Mouse (Mus musculus): ENCODE data around the gene Mcf2l.

DNA sequence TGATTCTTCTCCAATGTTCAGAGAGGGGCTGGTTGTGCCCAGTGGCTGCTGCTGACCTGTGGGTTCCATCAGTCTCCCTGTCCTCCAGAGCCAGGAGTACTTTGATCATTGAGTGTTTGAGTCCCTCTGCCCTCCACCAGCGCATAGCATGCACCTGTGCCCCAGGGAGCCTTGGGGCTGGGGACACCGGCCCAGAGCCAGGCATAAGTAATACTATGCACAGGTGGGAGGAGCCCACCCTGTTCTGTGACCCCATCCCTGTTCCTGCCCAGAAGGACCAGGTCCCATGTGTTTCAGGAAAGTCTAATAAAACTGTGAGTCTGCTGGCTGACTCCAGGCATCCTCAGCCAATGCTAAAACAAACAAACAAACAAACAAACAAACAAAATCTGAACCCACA lies 104.7 kb downstream of the Mcf2l start:
- TF ChIP-seq CTCF (IDR thresholded peaks at IDR 0.05; ENCODE audit: low read depth): no peak
- TF ChIP-seq EP300 (IDR thresholded peaks at IDR 0.05; ENCODE audit: low read depth): no peak
